Mouse (Mus musculus) fat pad, adult 2 months (tissue): ENCODE results near the gene Slc7a11.

ENCODE experiments used
- DNase-seq: peaks from one replicate; pipeline ENCODE4 v3.0.0-alpha.2; 2011; ENCODE audit warnings: low read depth, low spot score; ENCODE audit errors: extremely low read depth

Slc7a11 gene

GRCm38 (mm10) chr3:50406771-50407170 is 36.6 kb downstream of the Slc7a11 start:
- no peak for DNase-seq

GRCm38 (mm10) chr3:50405915-50406314 is 37.5 kb downstream of the Slc7a11 start:
- DNase-seq, result no peak

GRCm38 (mm10) chr3:50388786-50389185 is 54.6 kb downstream of the Slc7a11 start:
- DNase-seq, result no peak

DNA sequence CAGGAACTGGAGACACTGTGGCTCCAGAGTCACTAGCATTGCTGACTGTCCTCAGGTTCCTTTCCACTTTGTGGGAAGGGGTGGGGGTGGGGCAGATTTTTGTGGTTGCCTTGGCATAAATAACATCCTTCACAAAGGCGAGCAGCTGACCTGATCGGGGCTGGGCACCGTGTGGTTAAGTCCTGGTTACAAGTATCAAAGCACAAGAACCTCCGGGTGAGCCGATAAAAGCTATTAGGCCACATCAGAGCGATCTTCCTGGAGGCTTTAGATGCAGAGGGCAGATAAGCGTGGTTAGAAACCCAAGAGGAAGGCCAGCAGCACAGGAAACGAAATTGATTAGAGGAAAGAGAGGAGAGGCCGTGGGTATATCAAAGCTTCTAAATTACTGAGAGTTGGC is 55.1 kb downstream of the Slc7a11 start:
- no peak for DNase-seq

DNA sequence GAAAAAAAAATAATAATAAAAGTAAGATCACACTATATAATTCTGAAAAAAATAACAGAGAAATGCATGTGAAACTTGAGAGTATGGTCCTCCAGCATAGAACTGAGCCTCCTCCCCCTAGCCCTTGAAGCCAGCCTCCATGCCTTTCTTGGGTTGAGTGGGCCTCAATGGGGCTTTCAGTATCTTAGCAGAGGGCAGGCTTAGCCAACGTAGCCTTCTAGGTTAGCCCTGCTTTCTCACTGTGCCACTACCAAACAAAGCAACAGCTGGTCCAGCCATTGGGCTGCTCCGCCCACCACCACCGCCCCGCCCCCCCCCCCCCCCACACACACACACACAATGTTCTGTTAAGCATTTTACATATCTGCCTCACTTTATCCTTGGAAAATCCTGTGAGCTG is 56.1 kb downstream of the Slc7a11 start:
- no peak for DNase-seq

- no peak for DNase-seq
These were observed 56.7 kb downstream of the Slc7a11 start for GRCm38 (mm10) chr3:50386561-50387221.

DNA sequence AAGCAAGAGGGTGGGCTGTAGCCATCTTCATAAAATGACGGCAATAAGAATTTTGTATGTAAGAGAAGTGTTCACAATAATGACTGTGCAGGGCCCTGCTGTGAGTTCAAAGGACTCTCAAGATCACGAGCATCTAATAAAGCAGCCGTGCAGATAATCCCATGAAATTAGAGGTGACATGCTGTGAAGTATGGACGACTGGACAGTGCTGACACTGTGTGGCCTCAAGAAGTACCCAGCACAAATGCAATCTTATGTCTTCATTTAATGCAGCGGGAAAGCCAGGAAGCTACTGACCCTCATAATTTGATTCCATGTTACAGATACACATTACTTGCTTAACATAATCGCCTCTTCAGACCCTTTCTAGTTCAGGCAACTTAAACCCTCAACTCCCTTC is 57.3 kb downstream of the Slc7a11 start:
- no peak for DNase-seq

DNA sequence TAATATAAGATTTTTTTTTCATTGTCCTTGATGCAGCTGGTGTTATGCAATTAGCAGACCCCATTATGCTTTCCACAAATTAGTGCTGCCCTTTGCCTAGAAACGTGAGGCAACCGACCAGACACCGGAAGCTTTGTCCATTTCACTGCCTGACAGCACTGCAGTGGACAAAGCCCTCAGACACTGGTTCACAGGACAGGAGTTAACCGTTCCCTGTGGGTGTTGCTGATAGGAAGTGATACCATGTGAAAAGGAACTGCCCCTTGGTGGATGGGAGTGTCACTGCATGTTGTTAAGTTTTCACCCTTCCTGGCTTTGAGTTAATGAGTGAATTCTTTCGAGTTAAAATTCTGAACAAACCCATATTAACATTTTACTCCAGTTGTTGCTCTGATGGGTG is 60.7 kb downstream of the Slc7a11 start:
- no peak for DNase-seq

DNA sequence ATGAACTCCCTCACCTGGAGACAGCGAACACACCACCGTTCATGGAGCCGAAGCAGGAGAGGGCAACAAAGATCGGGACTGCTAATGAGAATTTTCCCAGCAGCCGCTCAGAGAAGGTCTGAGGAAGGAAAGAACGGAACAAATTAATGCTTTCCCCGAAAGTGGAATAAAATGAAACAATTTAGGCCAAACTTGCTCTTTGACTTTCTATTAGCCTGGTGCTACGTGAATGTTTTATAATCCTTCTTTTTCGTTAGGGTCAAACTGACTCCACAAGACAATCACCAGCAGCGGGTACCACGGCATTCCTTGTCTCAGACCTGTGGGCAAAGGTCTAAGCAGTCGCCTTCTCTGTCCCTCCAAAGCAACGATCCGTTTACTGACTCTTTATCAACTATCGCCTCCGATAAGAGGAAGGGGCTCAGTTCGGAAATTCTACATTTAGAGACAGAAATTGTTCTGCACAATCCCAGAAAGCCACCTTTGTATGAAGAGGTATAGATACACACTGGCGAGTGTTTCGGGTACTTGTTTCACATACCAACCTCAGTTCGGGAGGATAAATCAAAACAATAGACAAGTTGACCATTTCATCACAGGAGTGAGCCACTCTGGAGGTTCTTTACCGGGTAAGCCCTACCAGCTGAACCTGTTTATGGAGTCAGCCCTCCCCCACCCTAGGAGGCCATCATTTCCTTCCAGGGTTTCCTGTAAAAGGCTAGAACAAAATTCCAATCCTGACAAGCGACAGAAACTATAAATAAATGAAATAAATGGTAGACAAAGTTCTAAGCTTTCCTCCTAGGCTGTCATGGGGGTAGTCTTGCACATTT is 61.3 kb downstream of the Slc7a11 start:
- DNase-seq, result peak; percentile 10

- peak; percentile 14 for DNase-seq
These were observed 62.1 kb downstream of the Slc7a11 start for GRCm38 (mm10) chr3:50381160-50381860.

- no peak for DNase-seq
These were observed 63.5 kb downstream of the Slc7a11 start for GRCm38 (mm10) chr3:50379942-50380341.

- DNase-seq, result no peak
These were observed 67.9 kb downstream of the Slc7a11 start for GRCm38 (mm10) chr3:50375477-50375876.

DNA sequence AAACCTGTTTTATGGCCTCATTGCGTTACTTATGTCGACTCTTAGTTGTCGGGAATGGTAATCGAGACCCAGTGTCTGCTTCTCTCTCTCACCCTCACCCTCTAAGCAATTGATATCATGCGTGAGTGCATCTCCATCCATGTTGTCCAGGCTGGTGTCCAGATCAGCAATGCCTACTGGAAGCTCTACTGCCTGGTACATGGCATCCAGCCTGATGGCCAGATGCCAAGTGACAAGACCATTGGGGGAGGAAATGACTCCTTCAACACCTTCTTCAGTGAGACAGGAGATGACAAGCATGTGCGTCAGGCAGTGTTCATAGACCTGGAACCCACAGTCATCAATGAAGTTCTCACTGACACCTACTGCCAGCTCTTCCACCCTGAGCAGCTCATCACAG is 73.6 kb downstream of the Slc7a11 start:
- no peak for DNase-seq

GRCm38 (mm10) chr3:50367175-50367574 is 76.2 kb downstream of the Slc7a11 start:
- DNase-seq, result no peak

DNA sequence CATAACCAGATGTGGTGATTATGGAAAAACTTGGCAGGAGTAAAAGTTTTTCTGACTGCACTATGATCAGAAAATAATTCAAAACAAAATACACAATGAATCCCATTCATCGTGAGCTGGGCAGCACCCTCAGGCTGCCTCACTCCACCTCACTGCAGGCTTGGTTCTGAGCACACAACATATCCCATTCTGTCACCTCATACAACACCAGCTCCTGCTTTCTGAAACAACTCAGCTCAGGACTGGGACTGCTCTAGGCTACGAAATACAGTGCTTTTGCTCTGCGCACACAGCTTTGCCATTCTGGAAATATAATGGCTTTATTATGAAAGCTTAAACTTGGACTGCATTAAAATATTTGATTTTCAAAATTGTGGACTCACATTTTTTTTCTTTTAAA is 79.8 kb downstream of the Slc7a11 start:
- DNase-seq, result no peak

DNA sequence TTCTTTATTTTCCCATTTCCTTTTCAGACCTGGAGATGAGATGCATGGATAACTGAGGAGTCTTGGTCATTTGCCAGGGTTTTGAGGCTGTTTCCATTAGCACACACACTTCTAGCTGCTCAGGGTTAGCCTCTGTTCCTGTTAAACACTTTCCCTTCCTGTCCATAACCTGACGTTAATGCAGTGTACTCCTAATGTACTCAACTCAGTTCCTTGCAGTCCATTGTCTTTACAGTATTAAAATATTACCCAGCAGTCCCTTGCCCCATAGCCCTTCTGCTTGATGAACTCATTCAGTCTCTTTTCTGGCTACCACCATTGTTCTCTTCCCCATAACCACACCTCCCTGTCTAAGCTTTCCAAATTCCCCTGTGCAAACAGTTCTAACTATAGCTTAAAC is 96.3 kb downstream of the Slc7a11 start:
- no peak for DNase-seq

GRCm38 (mm10) chr3:50344411-50344810 is 99.0 kb downstream of the Slc7a11 start:
- DNase-seq, result no peak

GRCm38 (mm10) chr3:50324524-50324923 is 118.9 kb downstream of the Slc7a11 start:
- no peak for DNase-seq

DNA sequence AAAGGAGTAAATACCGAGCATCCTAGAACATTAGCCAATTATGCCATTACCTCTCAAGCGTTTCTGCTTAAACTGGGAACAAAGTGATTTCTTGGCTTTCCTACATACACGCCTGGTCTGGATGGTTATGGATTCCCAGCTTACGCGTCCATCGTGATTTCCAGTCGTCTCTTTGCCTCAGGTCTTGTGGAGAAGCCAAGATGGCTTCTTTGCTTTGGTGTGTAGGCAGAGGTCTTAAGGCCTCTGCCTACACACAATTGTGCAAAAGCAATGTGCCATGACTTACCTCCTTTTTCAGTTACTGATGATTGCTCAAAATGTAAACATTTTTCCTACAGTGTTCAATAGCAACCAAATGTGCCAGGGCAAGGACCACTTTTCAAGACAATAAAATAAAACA is 119.5 kb downstream of the Slc7a11 start:
- peak; percentile 94 for DNase-seq

DNA sequence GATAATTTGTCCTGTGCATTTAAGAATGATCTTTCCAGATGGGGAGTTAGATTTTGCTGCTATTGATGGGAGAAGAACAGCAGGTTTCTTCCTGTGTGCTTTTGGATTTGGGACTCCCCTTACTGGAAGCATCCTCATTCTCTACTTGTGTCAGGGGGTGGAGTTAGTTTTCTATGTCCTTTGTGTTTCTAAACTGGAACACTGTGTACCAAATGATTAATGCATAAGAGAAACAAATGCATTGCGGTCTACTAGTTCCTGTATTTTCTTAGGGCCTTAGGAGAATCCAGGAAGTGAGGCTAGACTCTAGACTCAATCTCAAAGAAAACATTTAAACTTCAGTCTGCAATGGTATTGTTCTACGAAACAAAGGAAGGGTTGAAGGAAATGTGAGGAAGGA is 122.6 kb downstream of the Slc7a11 start:
- DNase-seq, result no peak

DNA sequence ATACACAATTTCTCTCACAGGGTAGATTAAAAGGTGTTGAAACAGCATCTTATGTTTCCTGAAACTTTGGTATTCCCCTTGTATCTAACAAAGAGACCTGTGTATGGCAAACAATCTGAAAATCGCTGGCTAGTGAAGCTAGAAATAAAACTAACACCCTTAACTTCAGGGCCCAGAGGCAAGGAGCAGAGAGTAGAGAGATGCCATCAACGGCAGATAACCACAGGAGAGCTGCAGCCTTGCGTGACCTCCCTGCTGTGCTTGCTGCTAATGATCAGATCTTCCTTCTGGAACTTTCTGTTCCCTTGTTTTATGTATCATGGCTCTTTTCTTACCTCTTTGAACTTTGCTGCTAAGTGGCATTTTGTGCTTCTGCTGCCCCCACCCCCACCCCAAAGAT is 125.3 kb downstream of the Slc7a11 start:
- DNase-seq, result no peak

GRCm38 (mm10) chr3:50313816-50314215 is 129.6 kb downstream of the Slc7a11 start:
- no peak for DNase-seq
